Mouse (Mus musculus) testis, adult 2 months (tissue): ENCODE data around the gene Maats1. TPM values are rescaled to one million over a fixed set of nuclear protein-coding genes. Genes with fewer than 3 reads are reported as not detected.

Experiments used
- H3K27ac ChIP-seq: fragments of 200-500 bp; 2 replicates; pipeline ENCODE4 v1.5.1; 2012; ENCODE audit warnings: low read depth, low read length; ENCODE audit not compliant: control insufficient read depth, insufficient read depth
- H3K27me3 ChIP-seq: fragments of 200-500 bp; 2 replicates; pipeline ENCODE4 v1.6.1; 2012; ENCODE audit warnings: mild to moderate bottlenecking, low read length, moderate library complexity; ENCODE audit not compliant: control insufficient read depth, insufficient read depth
- H3K36me3 ChIP-seq: fragments of 200-500 bp; 2 replicates; pipeline ENCODE4 v1.6.1; 2012; ENCODE audit warnings: mild to moderate bottlenecking, low read length; ENCODE audit not compliant: control insufficient read depth, insufficient read depth
- H3K4me1 ChIP-seq: fragments of 200-500 bp; 2 replicates; pipeline ENCODE4 v1.6.1; 2012; ENCODE audit warnings: low read length; ENCODE audit not compliant: control insufficient read depth, insufficient read depth
- H3K4me3 ChIP-seq: fragments of 200-500 bp; 2 replicates; pipeline ENCODE4 v1.5.1; 2012; ENCODE audit warnings: low read depth, mild to moderate bottlenecking, low read length, moderate library complexity, mixed read lengths; ENCODE audit not compliant: control insufficient read depth
- CTCF ChIP-seq: fragments of 200-500 bp; IDR thresholded peaks from 2 replicates; pipeline ENCODE4 v1.5.1; 2012; ENCODE audit warnings: low read depth, mild to moderate bottlenecking, inconsistent platforms, low read length, moderate library complexity; ENCODE audit not compliant: control insufficient read depth, insufficient read depth, insufficient replicate concordance
- POLR2A ChIP-seq: fragments of 200-500 bp; IDR thresholded peaks from 2 replicates; pipeline ENCODE4 v1.6.1; 2012; ENCODE audit warnings: low read depth, mild to moderate bottlenecking, inconsistent platforms, low read length, moderate library complexity; ENCODE audit not compliant: control insufficient read depth
- polyA plus RNA-seq: library from polyadenylated mRNA; depleted of rRNA; stranded (reverse); fragments of >200 nt; gene quantifications from 2 replicates; pipeline ENCODE4 v1.2.3, GENCODE M21; 2012

Maats1 gene
- polyA plus RNA-seq, 1 experiment: 23.4 TPM

- no peaks in the 10 kb centered on the region; the same call in 1 of the 2 replicates for H3K36me3 ChIP-seq
- TF ChIP-seq CTCF (no peak), POLR2A (no peak)
- no peaks in the 10 kb centered on the region for H3K4me1 ChIP-seq
Measured at GRCm38 (mm10) chr16:38354185-38354913, 12.4 kb upstream of the Maats1 start.

GRCm38 (mm10) chr16:38353642-38354041 is 11.7 kb upstream of the Maats1 start:
- Histone ChIP-seq H3K27ac (no peak overlapping the region), H3K4me3 (no peak overlapping the region), H3K4me1 (no peaks in the 10 kb centered on the region), H3K27me3 (no peaks in the 10 kb centered on the region), H3K36me3 (no peaks in the 10 kb centered on the region; the same call in 1 of the 2 replicates)
- TF ChIP-seq POLR2A: no peak
- no peak for TF ChIP-seq CTCF

More at GRCm38 (mm10) chr16:38354185-38354913, 12.4 kb upstream of the Maats1 start:
- Histone ChIP-seq H3K27ac (no peak overlapping the region), H3K4me3 (no peak overlapping the region), H3K27me3 (no peaks in the 10 kb centered on the region)

- no peak for TF ChIP-seq CTCF
- Histone ChIP-seq H3K4me1 (no peaks in the 10 kb centered on the region), H3K27ac (no peak overlapping the region), H3K36me3 (no peaks in the 10 kb centered on the region; the same call in 1 of the 2 replicates), H3K27me3 (no peaks in the 10 kb centered on the region), H3K4me3 (no peak overlapping the region)
Measured at GRCm38 (mm10) chr16:38352851-38353250, 10.9 kb upstream of the Maats1 start.

- H3K36me3 ChIP-seq: no peaks in the 10 kb centered on the region; the same call in 1 of the 2 replicates
- H3K27ac ChIP-seq: no peak overlapping the region
- H3K4me3 ChIP-seq: no peak overlapping the region
- TF ChIP-seq CTCF (no peak), POLR2A (no peak)
- H3K27me3 ChIP-seq: no peaks in the 10 kb centered on the region
- peaks cover 3% of the 10 kb centered on the region; the same call in 1 of the 2 replicates for H3K4me1 ChIP-seq
Measured at GRCm38 (mm10) chr16:38352031-38352430, 10.1 kb upstream of the Maats1 start.

- H3K4me1 ChIP-seq: peaks cover 3% of the 10 kb centered on the region; the same call in 1 of the 2 replicates
- H3K27me3 ChIP-seq: no peaks in the 10 kb centered on the region
- H3K36me3 ChIP-seq: no peaks in the 10 kb centered on the region; the same call in 1 of the 2 replicates
- H3K4me3 ChIP-seq: no peak overlapping the region
- TF ChIP-seq POLR2A (no peak), CTCF (no peak)
- H3K27ac ChIP-seq: no peak overlapping the region
Measured at GRCm38 (mm10) chr16:38350939-38351338, 9.0 kb upstream of the Maats1 start.

- Histone ChIP-seq H3K27me3 (no peaks in the 10 kb centered on the region), H3K4me3 (no peak overlapping the region), H3K4me1 (peaks cover 3% of the 10 kb centered on the region; the same call in 1 of the 2 replicates), H3K27ac (no peak overlapping the region), H3K36me3 (no peaks in the 10 kb centered on the region; the same call in 1 of the 2 replicates)
- TF ChIP-seq POLR2A: no peak
- TF ChIP-seq CTCF: no peak
Measured at GRCm38 (mm10) chr16:38350361-38350855, 8.5 kb upstream of the Maats1 start.

GRCm38 (mm10) chr16:38349881-38350280 is 7.9 kb upstream of the Maats1 start:
- TF ChIP-seq POLR2A: no peak
- TF ChIP-seq CTCF: no peak
- H3K27ac ChIP-seq: no peak overlapping the region
- no peak overlapping the region for H3K4me3 ChIP-seq
- H3K4me1 ChIP-seq: peaks cover 3% of the 10 kb centered on the region; the same call in 1 of the 2 replicates
- no peaks in the 10 kb centered on the region; the same call in 1 of the 2 replicates for H3K36me3 ChIP-seq
- H3K27me3 ChIP-seq: no peaks in the 10 kb centered on the region

GRCm38 (mm10) chr16:38348217-38348761 is 6.3 kb upstream of the Maats1 start:
- H3K4me3 ChIP-seq: no peak overlapping the region
- no peak overlapping the region for H3K27ac ChIP-seq
- H3K27me3 ChIP-seq: no peaks in the 10 kb centered on the region
- peaks cover 3% of the 10 kb centered on the region; the same call in 1 of the 2 replicates for H3K4me1 ChIP-seq
- TF ChIP-seq CTCF (no peak), POLR2A (no peak)
- H3K36me3 ChIP-seq: no peaks in the 10 kb centered on the region; the same call in 1 of the 2 replicates
